Mouse (Mus musculus): ENCODE data around the gene Acoxl. TPM values are rescaled to one million over a fixed set of nuclear protein-coding genes. Genes with fewer than 3 reads are reported as not detected.

The Acoxl gene
- total and polyA plus RNA-seq, 3 experiments: 0.14 TPM; not detected in 2

- Histone ChIP-seq H3K9ac (ENCODE audit: low read depth, low read length) (no peak overlapping the region), H3K79me2 (replicated peaks; ENCODE audit: control insufficient read depth, insufficient read depth, low read length) (no peaks in the 10 kb centered on the region), H3K27ac (no peak overlapping the region), H3K4me1 (ENCODE audit: control insufficient read depth, insufficient read depth, low read length) (peaks cover 1% of the 10 kb centered on the region), H3K27me3 (ENCODE audit: control insufficient read depth, insufficient read depth, low read length) (no peaks in the 10 kb centered on the region), H3K36me3 (ENCODE audit: control insufficient read depth, insufficient read depth, low read length) (no peaks in the 10 kb centered on the region), H3K4me3 (no peak overlapping the region)
- TF ChIP-seq POLR2A (IDR thresholded peaks at IDR 0.05; ENCODE audit: insufficient read depth, low read depth, low read length) (no peak), EP300 (IDR thresholded peaks at IDR 0.05; ENCODE audit: insufficient read depth, low read depth, low read length) (no peak), CTCF (IDR thresholded peaks at IDR 0.05) (no peak)
- DNase-seq: no peak
- intact Hi-C loops (cut with DNase I): no loop called here
- 72% methylated on average over 9 of the region's 9 CpGs for WGBS
These were observed 88.1 kb downstream of the Acoxl start for GRCm38 (mm10) chr2:127926679-127927324.

- H3K27ac ChIP-seq: no peak overlapping the region
- peak in 1 of 2 experiments; percentile 10 for DNase-seq
- intact Hi-C loops (cut with DNase I): no loop called here
These were observed 89.0 kb downstream of the Acoxl start for GRCm38 (mm10) chr2:127927452-127928273.

GRCm38 (mm10) chr2:127928279-127928678 is 89.6 kb downstream of the Acoxl start:
- 79% methylated on average over 5 of the region's 5 CpGs for WGBS
- Histone ChIP-seq H3K27me3 (ENCODE audit: control insufficient read depth, insufficient read depth, low read length) (no peaks in the 10 kb centered on the region), H3K36me3 (ENCODE audit: control insufficient read depth, insufficient read depth, low read length) (no peaks in the 10 kb centered on the region), H3K79me2 (replicated peaks; ENCODE audit: control insufficient read depth, insufficient read depth, low read length) (no peaks in the 10 kb centered on the region), H3K4me1 (ENCODE audit: control insufficient read depth, insufficient read depth, low read length) (peaks cover 1% of the 10 kb centered on the region), H3K9ac (ENCODE audit: low read depth, low read length) (no peak overlapping the region), H3K27ac (no peak overlapping the region), H3K4me3 (no peak overlapping the region)
- no peak for TF ChIP-seq EP300 (IDR thresholded peaks at IDR 0.05; ENCODE audit: insufficient read depth, low read depth, low read length)
- TF ChIP-seq POLR2A (IDR thresholded peaks at IDR 0.05; ENCODE audit: insufficient read depth, low read depth, low read length): no peak
- no peak for TF ChIP-seq CTCF (IDR thresholded peaks at IDR 0.05)
- DNase-seq: no peak
- intact Hi-C loops (cut with DNase I): no loop called here

More at GRCm38 (mm10) chr2:127927452-127928273, 89.0 kb downstream of the Acoxl start:
- no peak for TF ChIP-seq CTCF (IDR thresholded peaks at IDR 0.05)
- no peak for TF ChIP-seq EP300 (IDR thresholded peaks at IDR 0.05; ENCODE audit: insufficient read depth, low read depth, low read length)
- no peak for TF ChIP-seq POLR2A (IDR thresholded peaks at IDR 0.05; ENCODE audit: insufficient read depth, low read depth, low read length)
- peaks cover 1% of the 10 kb centered on the region for H3K4me1 ChIP-seq (ENCODE audit: control insufficient read depth, insufficient read depth, low read length)
- 41% methylated on average over 15 of the region's 15 CpGs for WGBS
- H3K4me3 ChIP-seq: no peak overlapping the region
- H3K79me2 ChIP-seq (replicated peaks; ENCODE audit: control insufficient read depth, insufficient read depth, low read length): no peaks in the 10 kb centered on the region
- no peaks in the 10 kb centered on the region for H3K27me3 ChIP-seq (ENCODE audit: control insufficient read depth, insufficient read depth, low read length)
- H3K9ac ChIP-seq (ENCODE audit: low read depth, low read length): no peak overlapping the region
- H3K36me3 ChIP-seq (ENCODE audit: control insufficient read depth, insufficient read depth, low read length): no peaks in the 10 kb centered on the region

- Histone ChIP-seq H3K27me3 (ENCODE audit: control insufficient read depth, insufficient read depth, low read length) (no peaks in the 10 kb centered on the region), H3K79me2 (replicated peaks; ENCODE audit: control insufficient read depth, insufficient read depth, low read length) (no peaks in the 10 kb centered on the region), H3K27ac (no peak overlapping the region), H3K4me3 (no peak overlapping the region), H3K4me1 (ENCODE audit: control insufficient read depth, insufficient read depth, low read length) (peaks cover 1% of the 10 kb centered on the region), H3K9ac (ENCODE audit: low read depth, low read length) (no peak overlapping the region), H3K36me3 (ENCODE audit: control insufficient read depth, insufficient read depth, low read length) (no peaks in the 10 kb centered on the region)
- intact Hi-C loops (cut with DNase I): no loop called here
- DNase-seq: no peak
- 67% methylated on average over 4 of the region's 4 CpGs for WGBS
- TF ChIP-seq EP300 (IDR thresholded peaks at IDR 0.05; ENCODE audit: insufficient read depth, low read depth, low read length) (no peak), CTCF (IDR thresholded peaks at IDR 0.05) (no peak), POLR2A (IDR thresholded peaks at IDR 0.05; ENCODE audit: insufficient read depth, low read depth, low read length) (no peak)
These were observed 90.2 kb downstream of the Acoxl start for GRCm38 (mm10) chr2:127928871-127929270.

GRCm38 (mm10) chr2:127929939-127930715 is 91.5 kb downstream of the Acoxl start:
- Histone ChIP-seq H3K27me3 (ENCODE audit: control insufficient read depth, insufficient read depth, low read length) (no peaks in the 10 kb centered on the region), H3K4me3 (no peak overlapping the region), H3K4me1 (ENCODE audit: control insufficient read depth, insufficient read depth, low read length) (peaks cover 1% of the 10 kb centered on the region), H3K27ac (no peak overlapping the region), H3K9ac (ENCODE audit: low read depth, low read length) (no peak overlapping the region), H3K79me2 (replicated peaks; ENCODE audit: control insufficient read depth, insufficient read depth, low read length) (no peaks in the 10 kb centered on the region), H3K36me3 (ENCODE audit: control insufficient read depth, insufficient read depth, low read length) (no peaks in the 10 kb centered on the region)
- TF ChIP-seq EP300 (IDR thresholded peaks at IDR 0.05; ENCODE audit: insufficient read depth, low read depth, low read length): no peak
- TF ChIP-seq POLR2A (IDR thresholded peaks at IDR 0.05; ENCODE audit: insufficient read depth, low read depth, low read length): no peak
- no peak for TF ChIP-seq CTCF (IDR thresholded peaks at IDR 0.05)
- 69% methylated on average over 6 of the region's 6 CpGs for WGBS
- intact Hi-C loops (cut with DNase I): no loop called here
- no peak for DNase-seq

Measured in heart, adult 2 months (tissue).